Mouse (Mus musculus) heart, postnatal 0 days (tissue): ENCODE data around the gene Thnsl2.

ENCODE experiments used
- CTCF ChIP-seq: IDR thresholded peaks from 2 replicates; pipeline ENCODE4 v1.5.1; 2016; ENCODE audit warnings: antibody characterized with exemption, control low read depth, low read depth
- EP300 ChIP-seq: IDR thresholded peaks from 2 replicates; pipeline ENCODE4 v1.6.1; 2016; ENCODE audit warnings: antibody characterized with exemption, low read depth

DNA sequence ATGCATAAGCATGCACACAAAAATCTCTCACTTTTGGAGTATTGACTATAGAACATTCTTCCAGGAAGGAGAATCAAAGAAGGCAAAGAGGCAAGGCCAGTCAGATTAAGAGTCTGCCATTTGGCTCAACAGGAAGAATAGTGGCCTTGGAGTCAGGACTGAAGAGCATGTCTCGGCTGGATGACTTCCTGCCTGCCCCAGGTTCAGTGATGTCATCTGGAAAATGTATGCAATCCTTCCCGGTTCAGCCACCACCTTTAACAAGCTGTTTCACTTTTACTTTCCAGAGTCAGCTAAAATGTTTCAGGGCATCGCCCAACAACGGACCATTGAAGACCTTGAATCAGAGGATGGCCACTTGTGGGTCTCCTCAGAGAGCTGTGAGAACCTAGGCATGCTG is 55.2 kb downstream of the Thnsl2 start:
- TF ChIP-seq EP300, result no peak
- TF ChIP-seq CTCF, result no peak
